Mouse (Mus musculus) frontal cortex, adult (tissue): ENCODE results near the gene Ripor3.

Source experiments
- ATAC-seq: cut with Nextera tagmentation; 2 replicates; pipeline ENCODE4 v1.9.2; 2017; ENCODE audit warnings: mild to moderate bottlenecking, moderate library complexity, mixed read lengths; ENCODE audit not compliant: low TSS enrichment

Gene Ripor3

DNA sequence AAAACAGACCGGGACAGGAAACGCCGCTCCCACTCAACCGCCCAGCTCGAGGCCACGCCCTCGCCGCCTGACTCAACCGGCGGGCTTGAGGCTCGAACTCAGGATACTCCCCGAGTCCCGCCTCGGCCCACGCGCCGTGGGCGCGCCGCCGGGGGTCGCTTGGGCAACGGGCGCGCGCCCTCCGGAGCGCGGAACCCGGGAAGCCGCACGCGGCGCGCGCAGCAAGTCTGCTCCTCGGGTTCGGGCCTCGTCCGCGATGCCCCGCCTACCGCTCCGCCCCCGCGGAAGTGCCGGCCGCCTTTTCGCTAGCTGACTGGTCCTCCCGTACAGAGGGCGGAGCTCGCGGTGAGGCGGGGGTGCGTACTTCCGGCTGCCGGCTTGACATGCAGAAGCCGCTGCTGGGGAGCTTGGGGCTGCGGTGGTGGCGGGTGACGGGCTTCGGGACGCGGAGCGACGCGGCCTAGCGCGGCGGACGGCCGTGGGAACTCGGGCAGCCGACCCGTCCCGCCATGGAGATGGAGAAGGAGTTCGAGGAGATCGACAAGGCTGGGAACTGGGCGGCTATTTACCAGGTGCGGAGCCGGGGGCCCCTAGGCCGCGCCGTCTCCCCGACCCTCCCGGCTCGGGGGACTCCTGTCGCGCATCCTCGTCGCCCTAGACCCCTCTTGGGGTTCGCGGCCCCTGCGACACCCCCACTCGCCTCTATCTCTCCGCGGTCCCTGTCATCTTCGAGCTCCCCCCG is 78.3 kb downstream of the Ripor3 start, which contains the start of gene Ptpn1:
Gene Ptpn1, plus strand, starts transcription at position 73 of the 742 bp plus-strand sequence.
- peak; percentile 93 for ATAC-seq

DNA sequence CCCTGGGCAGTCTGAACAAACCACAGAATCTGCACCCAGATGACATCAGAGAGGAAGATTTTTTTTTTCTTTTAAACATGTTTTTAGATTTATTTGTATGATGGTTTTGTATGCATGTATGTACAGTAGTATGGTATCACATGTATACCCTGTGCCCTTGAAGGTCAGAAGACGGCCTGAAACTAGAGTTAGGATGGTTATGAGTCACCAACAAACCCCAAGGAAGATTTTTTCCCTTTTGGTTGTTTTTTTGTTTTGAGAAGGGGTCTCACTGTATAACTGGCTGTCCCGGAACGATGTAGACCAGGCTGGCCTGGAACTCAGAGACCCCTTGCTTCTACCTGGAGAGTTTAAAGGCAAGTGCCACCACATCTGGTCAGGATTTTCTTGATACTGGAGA is 79.4 kb downstream of the Ripor3 start:
- no peak for ATAC-seq
